Mouse (Mus musculus) ovary, postnatal 14 days (tissue): ENCODE data around the gene Pgp.
A peak's percentile ranks its signal among the peaks of the same experiment; 100 is the strongest.

ENCODE experiments used
- DNase-seq: peaks from one replicate; pipeline ENCODE4 v3.0.0; 2022; ENCODE audit warnings: low spot score

The Pgp gene

GRCm38 (mm10) chr17:24461580-24461979, 8.6 kb upstream of the Pgp start:
- no peak for DNase-seq

GRCm38 (mm10) chr17:24462932-24463331, 7.3 kb upstream of the Pgp start:
- DNase-seq, result no peak

DNA sequence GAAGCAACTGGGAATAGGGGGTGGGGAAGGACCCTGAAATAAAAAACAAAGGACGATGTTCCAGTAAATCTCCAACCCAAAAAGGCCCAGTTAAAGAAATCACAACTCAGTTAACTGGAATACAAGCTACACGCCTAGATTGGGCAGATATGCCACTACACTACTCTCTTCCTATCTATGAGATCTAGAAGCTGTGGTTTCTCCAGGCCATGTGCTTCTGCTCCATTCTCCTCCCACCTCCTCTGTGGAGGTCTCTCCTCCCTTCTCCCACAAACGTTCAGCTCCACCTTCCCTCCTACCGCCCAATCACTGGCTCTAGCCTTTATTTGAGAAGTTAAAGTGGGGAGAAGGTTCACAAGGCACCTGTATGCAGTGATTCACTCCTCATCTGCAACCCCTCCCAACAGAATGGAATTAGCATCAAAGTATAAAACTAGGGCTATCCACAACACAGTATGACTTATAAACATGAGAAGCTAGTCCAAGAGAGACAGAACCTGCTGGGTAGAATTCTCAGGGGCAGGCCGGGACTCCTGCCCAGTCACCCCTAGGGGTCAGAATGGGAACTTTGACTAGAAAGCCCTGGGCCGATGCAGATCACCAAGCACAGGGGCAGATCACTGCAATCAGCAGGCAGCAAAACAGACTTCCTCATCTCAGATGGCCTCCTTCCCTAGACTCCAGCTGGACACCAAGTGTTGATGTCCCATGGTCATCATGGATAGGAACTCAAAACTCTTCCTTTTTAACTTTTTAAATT, 6.6 kb upstream of the Pgp start:
- DNase-seq, result no peak

GRCm38 (mm10) chr17:24468636-24469246, 1.5 kb upstream of the Pgp start:
- no peak for DNase-seq

- no peak for DNase-seq
Observed at GRCm38 (mm10) chr17:24469336-24469909, 769 bp upstream of the Pgp start.

- no peak for DNase-seq
Observed at GRCm38 (mm10) chr17:24470701-24471527, 722 bp downstream of the Pgp start.

- DNase-seq, result no peak
Observed at GRCm38 (mm10) chr17:24472512-24472911, 2.3 kb downstream of the Pgp start.

DNA sequence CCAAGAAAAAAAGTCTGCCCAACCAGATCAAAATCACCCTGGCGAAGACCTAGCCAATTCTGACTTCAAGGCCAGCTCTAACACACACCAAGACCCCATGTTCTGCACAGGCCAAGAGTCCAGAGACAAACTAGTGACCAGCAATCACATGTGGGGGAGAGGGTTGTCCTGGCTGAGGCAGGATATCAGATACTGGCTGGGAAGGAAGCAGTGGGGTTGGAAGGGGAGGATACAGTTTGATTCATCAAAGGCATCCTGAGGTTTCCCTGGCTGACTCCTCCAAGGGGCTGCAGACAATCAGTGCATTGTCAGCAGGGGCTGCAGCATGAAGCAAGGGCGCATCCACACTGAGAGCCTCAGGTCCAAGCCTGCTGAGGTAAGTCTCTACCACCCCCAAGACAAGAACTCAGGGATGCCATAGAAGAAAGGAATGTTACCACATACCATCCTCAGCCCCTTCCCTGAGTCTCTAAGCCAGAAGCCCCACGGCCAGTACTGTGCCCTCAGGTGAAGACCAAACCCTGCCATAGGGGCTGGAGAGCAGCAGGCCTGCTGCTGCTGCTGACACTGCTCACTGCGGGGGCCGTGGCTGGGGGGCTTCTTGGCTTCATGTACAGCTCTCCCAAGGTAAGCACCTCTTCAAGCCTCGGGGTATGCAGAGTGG, 3.6 kb downstream of the Pgp start, which contains the start of gene Bricd5:
Bricd5 (plus strand) TSS at position 273 of the 664 bp plus-strand sequence.
- DNase-seq, result no peak

DNA sequence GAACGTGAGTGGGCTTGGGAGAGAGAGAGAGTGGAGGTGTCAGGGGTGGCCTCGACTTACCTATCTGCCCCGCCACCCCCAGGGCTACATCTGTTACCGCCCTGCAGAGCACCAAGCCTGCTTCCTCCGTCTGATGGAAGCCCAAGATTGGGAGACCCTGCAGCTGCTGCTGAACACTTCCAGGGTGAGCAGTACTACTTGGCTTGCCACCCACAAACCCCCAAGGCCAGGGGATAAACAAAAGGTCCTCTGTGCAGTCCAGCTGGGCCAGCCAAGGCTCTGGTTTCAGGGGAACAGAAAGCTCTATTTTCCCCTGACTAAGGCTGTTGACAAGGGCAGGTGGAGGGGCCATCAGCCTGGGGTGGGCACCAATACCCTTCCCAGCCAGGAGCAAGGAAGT, 4.4 kb downstream of the Pgp start:
- DNase-seq, result no peak

GRCm38 (mm10) chr17:24475586-24475985, 5.4 kb downstream of the Pgp start:
- no peak for DNase-seq

DNA sequence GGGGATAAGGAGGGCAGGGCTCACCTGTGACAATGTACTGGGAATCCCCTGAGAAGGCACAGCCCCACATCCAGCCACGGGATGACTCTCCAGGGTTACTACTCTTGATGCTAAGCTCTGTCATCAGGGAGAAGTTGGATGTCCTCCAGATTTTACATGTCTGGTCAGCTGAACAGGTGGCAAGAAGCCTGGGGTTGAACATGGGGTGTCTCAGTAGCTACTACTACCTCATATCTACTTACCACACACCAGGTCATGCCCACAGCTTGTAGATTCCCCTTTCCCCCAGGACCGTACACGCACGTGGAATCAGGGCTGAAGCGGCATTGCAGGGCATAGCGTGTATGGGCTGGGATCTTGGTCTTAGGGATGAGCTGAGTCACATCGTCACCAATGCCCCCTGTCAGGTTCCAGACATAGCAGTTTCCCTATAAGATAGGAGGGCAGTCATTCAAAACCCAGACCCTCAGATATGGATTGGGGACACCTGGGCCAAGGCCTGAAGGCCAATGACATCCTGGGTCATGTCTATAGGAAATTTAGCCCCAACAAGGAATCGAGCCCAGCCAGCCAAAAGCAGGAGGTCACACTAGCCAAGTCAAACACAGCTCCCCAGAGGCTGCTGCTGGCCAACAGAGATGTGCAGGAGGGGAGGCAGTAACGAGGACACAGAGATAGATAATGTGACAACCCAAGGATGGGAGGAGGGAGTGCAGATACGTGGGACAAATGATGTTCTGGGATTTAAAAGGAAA, 6.0 kb downstream of the Pgp start:
- DNase-seq, result no peak

DNA sequence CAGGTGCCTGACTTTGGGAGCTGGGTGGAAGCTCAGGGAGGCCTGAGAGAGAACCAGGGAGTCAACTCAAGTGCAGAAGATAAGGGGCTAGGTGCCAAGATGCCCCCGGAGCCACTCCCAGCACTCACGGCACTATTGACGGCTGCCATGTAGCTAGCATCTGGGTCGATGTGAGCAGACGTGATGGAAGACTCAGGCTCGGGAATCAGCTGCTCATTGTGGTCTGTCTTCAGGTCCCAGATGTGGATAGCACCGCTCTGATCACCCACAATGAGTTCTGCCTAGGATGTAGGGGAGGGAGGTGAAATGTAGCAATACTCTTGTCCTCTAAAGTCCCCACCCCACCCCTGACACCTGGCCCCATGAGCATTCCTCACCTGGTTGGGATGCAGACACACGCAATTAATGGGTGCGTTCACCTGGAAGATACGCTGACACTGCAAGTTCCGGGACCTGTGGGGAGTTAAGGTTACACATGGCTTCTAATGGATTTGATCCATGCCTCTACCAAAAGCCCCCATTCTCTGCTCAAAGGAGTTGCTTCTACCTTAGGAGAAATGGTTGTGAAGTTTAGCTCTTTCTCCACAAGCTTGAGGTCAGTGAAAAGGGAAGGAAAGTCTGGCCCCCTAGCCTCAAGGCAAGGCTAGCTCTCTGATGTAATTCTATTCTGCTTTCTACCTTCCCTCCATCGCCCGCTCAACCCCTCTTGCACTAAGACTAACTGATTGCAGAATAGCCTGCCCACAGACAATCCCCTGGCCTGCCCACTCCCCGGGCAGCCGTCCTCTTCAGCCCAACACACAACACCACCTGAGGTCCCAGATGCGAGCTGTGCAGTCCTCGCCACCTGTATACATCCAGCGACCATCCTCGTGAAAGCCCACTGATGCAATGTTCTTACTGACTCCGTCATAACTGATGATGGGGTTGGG, 7.1 kb downstream of the Pgp start:
- no peak for DNase-seq

GRCm38 (mm10) chr17:24477985-24478600, 7.9 kb downstream of the Pgp start:
- DNase-seq, result no peak

GRCm38 (mm10) chr17:24478663-24479380, 8.6 kb downstream of the Pgp start, which contains the start of gene Mlst8:
TSS of gene Mlst8 (minus strand) at chr17:24479078.
- peak; percentile 96 for DNase-seq

DNA sequence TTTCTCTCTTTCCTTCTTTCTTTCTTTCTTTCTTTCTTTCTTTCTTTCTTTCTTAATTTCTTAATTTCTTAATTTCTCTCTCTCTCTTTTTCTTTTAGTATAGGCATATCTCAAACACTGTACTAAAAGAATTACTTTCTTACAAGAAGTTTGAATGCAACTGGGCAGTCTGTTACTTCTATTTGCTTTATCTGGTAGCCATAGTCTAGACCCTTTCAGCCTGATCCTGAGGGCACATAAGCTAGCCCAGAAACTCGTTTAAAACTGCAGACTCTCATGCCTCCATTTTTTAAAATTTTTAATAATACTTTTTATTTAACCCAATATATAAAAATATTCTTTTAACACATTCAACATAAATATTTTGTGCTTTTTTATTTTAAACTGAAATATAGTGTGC, 9.2 kb downstream of the Pgp start:
- no peak for DNase-seq

GRCm38 (mm10) chr17:24480201-24480826, 10.1 kb downstream of the Pgp start:
- no peak for DNase-seq

DNA sequence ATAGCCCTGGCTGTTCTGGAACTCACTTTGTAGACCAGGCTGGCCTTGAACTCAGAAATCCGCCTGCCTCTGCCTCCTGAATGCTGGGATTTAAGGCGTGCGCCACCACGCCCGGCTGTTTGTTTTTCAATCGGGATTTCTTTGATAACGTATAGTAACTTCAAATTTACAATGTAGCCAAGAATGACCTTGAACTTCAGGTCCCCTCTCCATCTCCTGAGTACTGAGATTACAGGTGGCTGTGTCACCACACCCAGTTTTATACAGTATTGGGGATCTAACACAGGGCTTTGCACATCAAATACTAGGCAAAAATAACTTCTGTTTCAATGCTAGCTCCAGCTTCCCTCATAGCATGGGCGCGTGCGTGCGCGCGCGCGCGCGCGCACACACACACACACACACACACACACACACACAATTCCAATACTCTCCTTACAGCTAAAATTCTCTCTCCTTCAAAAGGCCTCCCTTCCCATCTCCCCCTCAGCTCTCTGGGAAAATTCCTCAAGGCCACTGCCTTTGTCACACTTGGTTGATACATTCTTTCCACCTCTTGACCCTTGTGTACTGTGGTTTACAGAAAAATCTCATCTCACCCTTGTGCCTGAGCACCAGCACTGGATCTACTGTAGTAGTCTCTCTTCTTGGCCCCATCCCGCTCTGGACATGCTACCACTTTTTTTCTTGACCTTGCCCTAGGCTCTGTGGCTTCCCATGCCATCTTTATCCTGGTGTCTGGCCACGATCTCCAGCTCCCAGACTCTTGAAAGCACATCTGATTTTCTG, 11.0 kb downstream of the Pgp start:
- no peak for DNase-seq

DNA sequence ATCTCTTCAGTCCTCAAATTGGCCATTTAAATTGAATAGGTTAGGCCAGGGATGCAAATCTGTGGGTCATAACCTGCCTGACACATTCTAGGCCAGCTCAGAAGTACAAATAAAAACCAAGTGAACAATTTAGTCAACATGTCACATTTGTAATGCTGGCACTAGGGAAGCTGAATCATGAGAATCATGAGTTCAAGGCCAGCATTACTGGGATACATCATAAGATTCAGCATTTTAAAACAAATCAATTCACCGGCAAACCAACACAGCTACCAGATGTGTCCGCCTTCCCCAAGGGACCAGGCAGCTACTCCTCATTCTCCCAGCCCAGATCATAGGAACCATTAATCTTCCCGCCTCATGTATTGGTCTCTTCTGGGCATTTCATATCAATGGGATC, 13.3 kb downstream of the Pgp start:
- no peak for DNase-seq
